Mouse (Mus musculus): ENCODE results near the gene Ccr9.
"Not testable (repeated sequence)": the region's sequence is repeated elsewhere in the genome, so short reads cannot be mapped to it uniquely, and the experiment has no call there.

Ccr9 gene

DNA sequence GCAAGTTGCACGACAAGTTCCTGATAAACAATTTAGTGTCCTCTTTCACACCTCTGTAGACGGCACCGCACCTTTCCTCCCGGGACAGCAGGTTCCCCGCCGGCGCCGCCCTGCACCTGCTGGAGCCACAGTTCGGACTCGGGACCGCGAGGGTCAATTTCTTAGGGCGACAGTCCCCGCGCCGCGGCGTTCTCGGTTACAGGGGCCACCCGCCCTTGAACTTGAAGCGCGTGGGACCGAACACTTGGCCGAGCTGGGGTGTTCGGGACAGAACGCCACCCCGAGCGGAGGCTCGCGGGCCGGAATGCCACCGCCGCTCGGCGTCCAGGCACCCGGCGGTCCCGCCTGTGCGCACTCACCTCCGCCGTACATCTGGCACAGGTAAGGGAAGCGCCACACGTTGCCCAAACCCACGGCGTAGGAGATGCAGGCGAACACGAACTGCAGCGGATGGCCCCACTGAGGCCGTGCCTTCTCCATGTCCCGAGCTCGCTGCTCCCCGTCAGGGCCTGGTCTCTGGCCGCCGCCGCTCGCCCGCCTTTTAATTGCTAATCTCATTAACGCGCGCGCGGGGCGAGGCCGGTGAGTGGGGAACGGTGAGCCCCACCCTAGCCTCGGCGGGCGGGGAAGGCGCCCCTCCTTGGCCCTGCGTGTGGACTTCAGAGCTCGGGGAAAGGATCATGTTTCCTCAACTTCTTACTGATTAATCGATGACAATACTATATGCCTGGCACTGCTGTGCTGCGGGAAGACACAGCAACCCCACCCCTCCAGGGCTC, at the start of gene Ccr9, which contains the start of gene Slc6a20a:
Gene Ccr9 (plus strand): TSS at position 113 of the 779 bp plus-strand sequence.
Gene Slc6a20a (minus strand): TSS at position 559 of the 779 bp plus-strand sequence.
- DNase-seq (ENCODE audit: extremely low read depth, low read depth, low spot score), result no peak

GRCm38 (mm10) chr9:123631666-123632065, 46.6 kb upstream of the Ccr9 start:
- DNase-seq (ENCODE audit: extremely low read depth, low read depth, low spot score), result no peak

DNA sequence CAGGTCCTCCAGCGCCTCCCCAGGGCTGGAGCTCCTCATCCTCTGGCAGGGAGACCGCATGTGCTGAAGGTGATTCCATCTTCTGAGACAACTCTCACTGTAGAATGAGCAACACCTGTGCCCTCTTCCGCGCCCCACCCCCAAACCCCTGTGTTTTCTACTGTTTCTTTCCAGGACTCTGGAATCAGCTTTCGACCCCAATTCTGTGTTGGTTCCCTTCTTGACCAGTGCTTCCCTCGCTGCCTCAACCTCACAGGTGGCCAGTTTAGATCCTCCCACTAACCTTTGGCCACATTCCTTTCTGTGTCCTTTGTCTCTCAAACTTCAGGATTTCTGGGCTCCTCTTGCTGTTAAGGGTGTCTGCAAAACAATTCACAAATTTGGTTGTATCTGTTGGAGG, 46.0 kb upstream of the Ccr9 start, which contains the start of gene Slc6a20b:
Gene Slc6a20b (minus strand): TSS at position 285 of the 400 bp plus-strand sequence.
- DNase-seq (ENCODE audit: extremely low read depth, low read depth, low spot score), result no peak

DNA sequence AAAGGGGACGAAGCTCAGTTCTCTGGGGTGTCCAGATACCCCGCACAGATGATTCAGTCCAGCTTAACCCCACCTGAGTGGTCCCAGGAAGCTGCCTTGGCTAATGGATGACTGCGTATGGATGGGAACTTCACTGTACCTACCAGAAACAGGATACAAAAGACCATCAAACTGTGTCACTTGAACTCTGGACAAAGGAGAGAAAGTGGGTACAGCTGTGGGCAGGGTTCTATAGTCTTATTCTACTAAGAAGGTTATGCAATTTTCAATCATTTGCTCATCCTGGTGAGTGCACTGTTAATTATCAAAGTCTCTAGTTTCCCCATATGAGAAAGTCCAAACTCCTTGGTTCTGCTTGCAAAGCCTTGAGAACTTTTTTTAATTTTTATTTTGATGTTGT, 45.2 kb upstream of the Ccr9 start:
- DNase-seq (ENCODE audit: extremely low read depth, low read depth, low spot score), result no peak

- DNase-seq (ENCODE audit: extremely low read depth, low read depth, low spot score), result no peak
These were observed 41.5 kb upstream of the Ccr9 start for GRCm38 (mm10) chr9:123636771-123637170.

GRCm38 (mm10) chr9:123638231-123638630, 40.0 kb upstream of the Ccr9 start:
- no peak for DNase-seq (ENCODE audit: extremely low read depth, low read depth, low spot score)

- DNase-seq (ENCODE audit: extremely low read depth, low read depth, low spot score), result no peak
These were observed 39.6 kb upstream of the Ccr9 start for GRCm38 (mm10) chr9:123638668-123639089.

- DNase-seq (ENCODE audit: extremely low read depth, low read depth, low spot score), result no peak
These were observed 38.1 kb upstream of the Ccr9 start for GRCm38 (mm10) chr9:123640106-123640505.

- no peak for DNase-seq (ENCODE audit: extremely low read depth, low read depth, low spot score)
These were observed 28.3 kb upstream of the Ccr9 start for GRCm38 (mm10) chr9:123649785-123650511.

GRCm38 (mm10) chr9:123651369-123651768, 26.9 kb upstream of the Ccr9 start:
- DNase-seq (ENCODE audit: extremely low read depth, low read depth, low spot score), result no peak

DNA sequence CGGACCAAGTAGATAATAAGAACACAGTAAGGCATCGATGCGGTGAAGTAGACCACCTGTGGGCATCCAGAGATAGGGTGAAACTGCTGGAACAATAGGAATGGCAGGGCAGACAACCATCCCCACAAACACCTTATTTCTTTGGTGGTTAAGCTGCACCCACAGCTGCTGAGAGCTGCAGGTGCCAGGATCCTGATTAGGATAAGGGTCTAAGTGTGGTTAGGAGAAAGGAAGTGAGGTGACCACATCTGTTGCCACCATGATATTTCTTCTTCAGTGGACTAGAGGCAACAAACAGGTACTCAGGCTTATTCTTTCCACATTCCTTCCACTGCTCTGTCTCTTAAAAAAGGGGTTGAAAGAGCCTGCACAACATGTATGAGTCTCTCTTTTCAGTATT, 20.8 kb upstream of the Ccr9 start:
- no peak for DNase-seq (ENCODE audit: extremely low read depth, low read depth, low spot score)

- DNase-seq (ENCODE audit: extremely low read depth, low read depth, low spot score), result peak; percentile 90
These were observed 19.3 kb upstream of the Ccr9 start for GRCm38 (mm10) chr9:123658981-123659380.

DNA sequence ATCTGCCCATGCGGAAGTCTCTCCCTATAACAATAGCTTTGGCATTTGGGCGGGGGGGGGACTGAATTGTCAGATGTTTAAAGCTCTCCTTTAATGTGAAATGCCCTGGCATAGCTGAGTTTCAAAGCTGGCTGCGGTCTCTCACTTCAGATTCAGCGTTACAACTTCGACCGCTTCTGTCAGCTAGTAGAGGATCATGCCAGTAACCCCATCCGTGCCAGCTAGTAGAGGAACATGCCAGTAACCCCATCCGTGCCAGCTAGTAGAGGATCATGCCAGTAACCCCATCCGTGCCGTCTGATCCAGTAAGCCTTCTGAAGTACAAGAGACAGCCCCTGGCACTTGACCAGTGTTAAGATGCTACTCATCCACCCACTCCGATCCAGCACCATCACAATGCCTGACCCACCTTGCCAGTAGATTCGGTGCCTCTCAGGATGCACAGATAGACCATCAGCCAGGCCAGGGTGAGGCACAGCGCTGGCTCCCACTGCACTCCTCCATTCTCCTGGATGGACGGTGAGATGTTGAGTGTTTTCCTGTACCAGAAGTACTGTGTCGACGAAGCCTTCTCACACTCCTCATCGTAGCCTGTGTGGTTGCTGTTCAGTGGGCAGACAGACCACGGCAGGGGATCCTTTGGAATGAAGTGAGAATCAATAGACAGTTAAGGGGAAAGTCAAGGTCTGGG, 18.1 kb upstream of the Ccr9 start:
- DNase-seq (ENCODE audit: extremely low read depth, low read depth, low spot score), result not testable (repeated sequence)

DNA sequence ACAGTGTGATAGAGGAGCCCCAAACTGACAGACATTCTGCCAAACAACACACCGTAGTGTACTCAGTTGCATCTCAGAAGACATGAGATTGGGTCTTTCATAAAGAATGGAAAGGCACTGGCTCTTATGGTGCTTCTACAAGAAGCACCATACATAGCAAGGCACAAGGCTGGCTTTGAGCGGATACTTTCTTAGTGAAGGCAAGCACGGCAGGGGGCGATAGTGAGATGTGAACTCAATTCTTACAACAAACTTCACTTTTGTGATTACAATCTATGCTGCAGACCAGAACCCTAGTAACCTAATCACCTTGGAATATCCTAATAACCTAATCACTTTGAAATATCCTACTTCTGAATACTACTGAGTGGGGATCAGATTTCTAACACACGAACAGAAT, 12.6 kb upstream of the Ccr9 start:
- no peak for DNase-seq (ENCODE audit: extremely low read depth, low read depth, low spot score)

- no peak for DNase-seq (ENCODE audit: extremely low read depth, low read depth, low spot score)
These were observed 959 bp downstream of the Ccr9 start for GRCm38 (mm10) chr9:123679198-123679597.

- no peak for DNase-seq (ENCODE audit: extremely low read depth, low read depth, low spot score)
These were observed 5.5 kb downstream of the Ccr9 start for GRCm38 (mm10) chr9:123683704-123684103.

GRCm38 (mm10) chr9:123686206-123686605, 8.0 kb downstream of the Ccr9 start:
- no peak for DNase-seq (ENCODE audit: extremely low read depth, low read depth, low spot score)

DNA sequence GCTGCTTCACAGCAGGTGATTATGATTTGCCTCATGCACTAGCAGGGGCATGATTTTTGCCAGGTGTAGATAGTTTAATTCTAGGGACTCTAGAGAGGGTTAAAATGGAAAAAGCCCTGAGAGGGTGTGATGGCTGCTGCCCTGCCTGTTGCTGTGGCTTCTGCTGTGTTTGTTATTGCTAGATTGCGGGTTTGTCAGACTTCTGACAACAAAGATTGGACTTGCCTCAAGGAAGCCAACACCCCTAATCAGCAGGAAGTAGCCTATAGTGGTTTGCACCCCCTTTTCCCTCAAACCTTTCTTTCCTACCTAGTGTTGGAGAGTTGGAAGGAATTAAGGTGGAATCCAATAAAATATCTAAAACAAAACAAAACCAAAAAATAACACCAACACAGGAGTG, 10.0 kb downstream of the Ccr9 start:
- no peak for DNase-seq (ENCODE audit: extremely low read depth, low read depth, low spot score)

DNA sequence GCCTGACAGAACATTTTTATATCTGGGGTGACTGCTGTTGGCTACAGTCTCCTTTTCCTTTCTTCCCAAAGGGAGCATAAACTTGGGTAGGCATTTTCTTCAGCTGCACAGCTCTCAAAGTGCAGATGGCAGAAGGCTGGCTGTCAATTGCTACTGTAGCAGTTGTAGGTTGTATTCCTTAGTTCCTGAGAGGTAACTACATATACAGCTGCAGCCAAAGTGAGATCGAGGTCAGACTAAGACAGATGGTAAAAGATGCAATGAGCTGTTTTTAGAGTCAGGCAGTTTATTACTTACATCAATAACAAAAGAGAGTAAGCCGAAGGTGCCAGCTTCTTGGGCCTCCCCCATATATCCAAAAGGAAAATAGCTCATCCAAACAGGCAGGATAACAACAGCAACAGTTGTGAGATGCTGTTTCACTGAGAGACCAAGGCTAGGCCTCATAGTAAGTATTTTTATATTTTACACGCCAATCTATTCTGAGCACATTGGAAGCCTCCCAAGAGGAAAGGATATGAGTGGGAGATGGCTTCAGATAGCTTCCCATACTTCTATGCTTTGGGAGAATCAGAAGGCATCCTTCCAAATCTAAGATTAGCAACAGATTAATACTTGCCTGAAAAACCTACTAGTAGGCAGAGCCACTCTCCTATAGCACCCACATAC, 17.5 kb downstream of the Ccr9 start:
- no peak for DNase-seq (ENCODE audit: extremely low read depth, low read depth, low spot score)

- no peak for DNase-seq (ENCODE audit: extremely low read depth, low read depth, low spot score)
These were observed 23.6 kb downstream of the Ccr9 start for GRCm38 (mm10) chr9:123701822-123702221.

- no peak for DNase-seq (ENCODE audit: extremely low read depth, low read depth, low spot score)
These were observed 31.0 kb downstream of the Ccr9 start for GRCm38 (mm10) chr9:123709226-123709625.

Data from fat pad, adult 2 months (tissue).